In the genomic region with DNA sequence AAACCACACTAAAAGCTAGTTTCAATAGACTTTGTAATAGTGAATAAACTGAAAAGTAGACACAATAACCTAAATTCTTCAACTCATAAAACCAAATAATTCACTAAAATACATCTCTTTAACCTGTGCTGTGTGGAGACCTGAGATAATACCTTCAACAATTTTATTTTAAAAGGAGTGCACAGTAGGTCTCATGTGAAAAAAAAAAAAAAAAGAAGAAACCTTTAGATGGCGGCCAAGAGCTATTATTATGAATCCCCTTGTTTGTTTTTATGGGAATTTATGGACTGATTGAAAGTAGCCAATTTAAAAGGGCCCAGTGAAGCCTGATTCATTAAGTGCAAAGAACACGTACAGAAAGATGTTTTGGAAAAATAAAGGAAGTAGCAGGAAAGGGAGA, we compare ENCODE assay signal across 42 mouse cellular contexts. TPM values are rescaled to one million over a fixed set of nuclear protein-coding genes. Genes with fewer than 3 reads are reported as not detected.
"Had no signal": no experiment of that assay in that cellular context is flagged by ENCODE, and none has a peak within 500 bp of the region (broad histone marks: within the 10 kb centered on the region; RNA-seq: fewer than 3 reads in every experiment).

No protein-coding gene starts in this region.

- H3K9me3 ChIP-seq: heart, embryonic 12.5 days; heart, embryonic 13.5 days; heart, embryonic 15.5 days; hindbrain, embryonic 10.5 days; hindbrain, embryonic 12.5 days; hindbrain, embryonic 13.5 days; hindbrain, embryonic 15.5 days; intestine, embryonic 15.5 days; kidney, embryonic 15.5 days had no signal

- H3K4me3 ChIP-seq: heart, embryonic 12.5 days; heart, embryonic 13.5 days; heart, embryonic 15.5 days; hindbrain, embryonic 10.5 days; hindbrain, embryonic 12.5 days; hindbrain, embryonic 13.5 days; hindbrain, embryonic 15.5 days; intestine, embryonic 15.5 days; kidney, embryonic 15.5 days; layer of hippocampus, adult 2 months; left cerebral cortex, adult 2 months had no signal

- H3K36me3 ChIP-seq: heart, embryonic 12.5 days; heart, embryonic 13.5 days; heart, embryonic 15.5 days; hindbrain, embryonic 10.5 days; hindbrain, embryonic 12.5 days; hindbrain, embryonic 13.5 days; hindbrain, embryonic 15.5 days; intestine, embryonic 15.5 days; kidney, embryonic 15.5 days had no signal

- H3K27me3 ChIP-seq: heart, embryonic 12.5 days; heart, embryonic 13.5 days; heart, embryonic 15.5 days; hindbrain, embryonic 12.5 days; hindbrain, embryonic 13.5 days; hindbrain, embryonic 15.5 days; intestine, embryonic 15.5 days; kidney, embryonic 15.5 days had no signal

- DNase-seq: heart, postnatal 10 days; heart, postnatal 14 days; heart, postnatal 36 days; heart, postnatal 4 days; kidney, adult 11 months; kidney, adult 18-20 months; kidney, adult 2 months; kidney, adult 8-10 months; kidney, adult 9 months; kidney, postnatal 10 days; kidney, postnatal 14 days; kidney, postnatal 25 days; kidney, postnatal 36 days; kidney, postnatal 4 days; layer of hippocampus, adult 9-11 months; layer of hippocampus, postnatal 36 days had no signal

- H3K9ac ChIP-seq: heart, embryonic 12.5 days; heart, embryonic 13.5 days; heart, embryonic 15.5 days; hindbrain, embryonic 12.5 days; hindbrain, embryonic 13.5 days; hindbrain, embryonic 14.5 days; hindbrain, embryonic 15.5 days; intestine, embryonic 15.5 days; kidney, embryonic 15.5 days had no signal

- H3K27ac ChIP-seq: heart, embryonic 13.5 days; heart, embryonic 15.5 days; hindbrain, embryonic 10.5 days; hindbrain, embryonic 12.5 days; hindbrain, embryonic 13.5 days; hindbrain, embryonic 14.5 days; hindbrain, embryonic 15.5 days; hindbrain, postnatal 0 days; intestine, embryonic 15.5 days; kidney, embryonic 15.5 days; kidney, postnatal 0 days; layer of hippocampus, adult 2 months; left cerebral cortex, adult 2 months had no signal

- H3K4me2 ChIP-seq: heart, embryonic 11.5 days; heart, embryonic 12.5 days; heart, embryonic 13.5 days; heart, embryonic 15.5 days; hindbrain, embryonic 12.5 days; hindbrain, embryonic 13.5 days; hindbrain, embryonic 14.5 days; hindbrain, embryonic 15.5 days; intestine, embryonic 15.5 days; kidney, embryonic 15.5 days had no signal

- ATAC-seq: hindbrain, embryonic 16.5 days; hindbrain, postnatal 0 days; inflammation-experienced regulatory T-cells, adult 6 months; intestine, embryonic 15.5 days; intestine, embryonic 16.5 days; intestine, postnatal 0 days had no signal

- H3K4me1 ChIP-seq: heart, embryonic 12.5 days; heart, embryonic 13.5 days; heart, embryonic 15.5 days; hindbrain, embryonic 13.5 days; hindbrain, embryonic 15.5 days; intestine, embryonic 15.5 days; kidney, embryonic 15.5 days had no signal

RNA-seq across cellular contexts. Expression of gene Itgb8, which starts 31.4 kb away (rescaled TPM):
- total RNA-seq: hematopoietic stem cell, adult 5-6 weeks had no signal

RNA-seq across cellular contexts. Expression of gene Macc1, which starts 44.0 kb away (rescaled TPM):
- total RNA-seq: heart, postnatal 10 days; heart, postnatal 14 days; heart, postnatal 25 days; heart, postnatal 36 days; heart, postnatal 4 days; hematopoietic stem cell, adult 5-6 weeks; layer of hippocampus, adult 2 months; layer of hippocampus, postnatal 10 days; layer of hippocampus, postnatal 14 days; layer of hippocampus, postnatal 25 days; layer of hippocampus, postnatal 36 days had no signal
- polyA plus RNA-seq: heart, embryonic 14.5 days; heart, postnatal 0 days; hindbrain, embryonic 13.5 days; hindbrain, embryonic 14.5 days; hindbrain, embryonic 15.5 days; hindbrain, embryonic 16.5 days; inflammation-experienced regulatory T-cells, adult 6 months had no signal
